Mouse (Mus musculus) kidney, adult 2 months (tissue): ENCODE data around the gene Gipc3. TPM values are rescaled to one million over a fixed set of nuclear protein-coding genes. Genes with fewer than 3 reads are reported as not detected.
A peak's percentile ranks its signal among the peaks of the same experiment; 100 is the strongest.

Experiments
- DNase-seq: peaks from one replicate; pipeline ENCODE4 v3.0.0; 2021
- H3K27ac ChIP-seq: fragments of 200-500 bp; 2 replicates; pipeline ENCODE4 v1.5.1; 2012; ENCODE audit warnings: low read depth, low read length, control low read depth, inconsistent platforms; ENCODE audit not compliant: insufficient read depth
- H3K27me3 ChIP-seq: fragments of 200-500 bp; replicated peaks from 2 replicates; pipeline ENCODE4 v1.6.1; 2012; ENCODE audit warnings: mild to moderate bottlenecking, moderate library complexity, low read length, inconsistent platforms; ENCODE audit not compliant: control insufficient read depth, insufficient read depth
- H3K36me3 ChIP-seq: fragments of 200-500 bp; 2 replicates; pipeline ENCODE4 v1.6.1; 2012; ENCODE audit warnings: mild to moderate bottlenecking, moderate library complexity, low read length, inconsistent platforms; ENCODE audit not compliant: control insufficient read depth, insufficient read depth
- H3K4me1 ChIP-seq: fragments of 200-500 bp; 2 replicates; pipeline ENCODE4 v1.6.1; 2011; ENCODE audit warnings: low read length; ENCODE audit not compliant: control insufficient read depth, insufficient read depth
- H3K4me3 ChIP-seq: fragments of 200-500 bp; 2 replicates; pipeline ENCODE4 v1.5.1; 2011; ENCODE audit warnings: mild to moderate bottlenecking, low read depth, low read length, control low read depth; ENCODE audit not compliant: insufficient read depth
- CTCF ChIP-seq: fragments of 200-500 bp; conservative IDR thresholded peaks from 2 replicates; pipeline ENCODE4 v1.5.1; 2011; ENCODE audit warnings: low read depth, mild to moderate bottlenecking, control low read depth, low read length, moderate library complexity, mixed read lengths; ENCODE audit not compliant: insufficient read depth, insufficient read length
- POLR2A ChIP-seq: fragments of 200-500 bp; IDR thresholded peaks from one replicate; pipeline ENCODE4 v1.6.1; 2011; ENCODE audit warnings: low read depth, low read length, control low read depth
- WGBS: fragments of 180-500 bp; shearing (Covaris S2); methylation state at CpG from one replicate; pipeline ENCODE4 v1.1.7; 2018; 5-methylcytosine and 5-hydroxymethylcytosine counted together
- polyA plus RNA-seq: library from polyadenylated mRNA; depleted of rRNA; stranded (reverse); fragments of >200 nt; gene quantifications from 2 replicates; pipeline ENCODE4 v1.2.3, GENCODE M21; 2012

The Gipc3 gene
- polyA plus RNA-seq, 1 experiment: 1.5 TPM

GRCm38 (mm10) chr10:81298369-81299100, 44.5 kb downstream of the Gipc3 start:
- TF ChIP-seq POLR2A: no peak
- TF ChIP-seq CTCF: no peak
- Histone ChIP-seq H3K27ac (peak overlapping the region; percentile 99), H3K36me3 (no peaks in the 10 kb centered on the region), H3K27me3 (no peaks in the 10 kb centered on the region), H3K4me1 (peaks cover 86% of the 10 kb centered on the region), H3K4me3 (no peak overlapping the region)
- WGBS: 62% methylated on average over 17 of the region's 17 CpGs
- DNase-seq: peak; percentile 43

GRCm38 (mm10) chr10:81297845-81298244, 45.2 kb downstream of the Gipc3 start:
- peak; percentile 87 for DNase-seq
- peak overlapping the region; percentile 99 for H3K27ac ChIP-seq
- no peaks in the 10 kb centered on the region for H3K36me3 ChIP-seq
- peaks cover 80% of the 10 kb centered on the region for H3K4me1 ChIP-seq
- H3K27me3 ChIP-seq: no peaks in the 10 kb centered on the region
- peak overlapping the region; percentile 2; the same call in 1 of the 2 replicates for H3K4me3 ChIP-seq
- 23% methylated on average over 10 of the region's 10 CpGs for WGBS
- TF ChIP-seq POLR2A: no peak
- no peak for TF ChIP-seq CTCF

- DNase-seq: no peak
- peak overlapping the region; percentile 99 for H3K27ac ChIP-seq
- 51% methylated on average over 6 of the region's 6 CpGs for WGBS
- H3K36me3 ChIP-seq: no peaks in the 10 kb centered on the region
- no peak overlapping the region for H3K4me3 ChIP-seq
- TF ChIP-seq CTCF (no peak), POLR2A (no peak)
- no peaks in the 10 kb centered on the region for H3K27me3 ChIP-seq
- H3K4me1 ChIP-seq: peaks cover 77% of the 10 kb centered on the region
Measured at GRCm38 (mm10) chr10:81297246-81297645, 45.8 kb downstream of the Gipc3 start.

GRCm38 (mm10) chr10:81295185-81295584, 47.9 kb downstream of the Gipc3 start:
- DNase-seq: no peak
- Histone ChIP-seq H3K27ac (no peak overlapping the region), H3K4me1 (peaks cover 59% of the 10 kb centered on the region), H3K27me3 (no peaks in the 10 kb centered on the region), H3K36me3 (no peaks in the 10 kb centered on the region), H3K4me3 (no peak overlapping the region)
- no peak for TF ChIP-seq POLR2A
- no peak for TF ChIP-seq CTCF
- 82% methylated on average over 6 of the region's 6 CpGs for WGBS

- Histone ChIP-seq H3K27me3 (no peaks in the 10 kb centered on the region), H3K27ac (no peak overlapping the region), H3K4me3 (peak overlapping the region; percentile 93; the same call in 1 of the 2 replicates), H3K4me1 (peaks cover 52% of the 10 kb centered on the region), H3K36me3 (no peaks in the 10 kb centered on the region)
- TF ChIP-seq POLR2A: no peak
- TF ChIP-seq CTCF: no peak
- WGBS: 25% methylated on average over 8 of the region's 8 CpGs
- no peak for DNase-seq
Measured at GRCm38 (mm10) chr10:81294442-81294841, 48.6 kb downstream of the Gipc3 start.

GRCm38 (mm10) chr10:81293334-81294030, 49.6 kb downstream of the Gipc3 start:
- 4% methylated on average over 25 of the region's 25 CpGs for WGBS
- DNase-seq: no peak
- no peaks in the 10 kb centered on the region for H3K36me3 ChIP-seq
- H3K4me1 ChIP-seq: peaks cover 43% of the 10 kb centered on the region
- no peaks in the 10 kb centered on the region for H3K27me3 ChIP-seq
- H3K27ac ChIP-seq: 0 out of 2 replicates have a peak overlapping the region, but pooled peaks have one; percentile 87
- H3K4me3 ChIP-seq: peak overlapping the region; percentile 93
- TF ChIP-seq CTCF (no peak), POLR2A (no peak)

- whole genome bisulfite sequencing: 1% methylated on average over 79 of the region's 80 CpGs
- no peaks in the 10 kb centered on the region for H3K36me3 ChIP-seq
- H3K27me3 ChIP-seq: no peaks in the 10 kb centered on the region
- H3K4me1 ChIP-seq: peaks cover 39% of the 10 kb centered on the region
- DNase-seq: peak; percentile 100
- no peak for TF ChIP-seq POLR2A
- peak; percentile 92; the same call in 1 of the 2 replicates for TF ChIP-seq CTCF
- peak within 1 kb of the TSS; percentile 93 for H3K4me3 ChIP-seq
- peak within 1 kb of the TSS; percentile 87 for H3K27ac ChIP-seq
Measured at GRCm38 (mm10) chr10:81292554-81293333, 50.3 kb downstream of the Gipc3 start, which contains the start of gene Pip5k1c. Gene Pip5k1c (plus strand): TSS chr10:81292963.
